Mouse (Mus musculus) gastrocnemius, adult 2 months (tissue): ENCODE data around the gene 1190002N15Rik. TPM values are rescaled to one million over a fixed set of nuclear protein-coding genes. Genes with fewer than 3 reads are reported as not detected.

Source experiments
- DNase-seq: peaks from one replicate; pipeline ENCODE4 v3.0.0; 2022
- H3K27ac ChIP-seq: fragments of 200-600 bp; 2 replicates; pipeline ENCODE4 v1.8.1; 2022; ENCODE audit warnings: mild to moderate bottlenecking
- H3K4me3 ChIP-seq: fragments of 200-600 bp; 2 replicates; pipeline ENCODE4 v1.8.1; 2022; ENCODE audit warnings: mild to moderate bottlenecking, moderate library complexity
- CTCF ChIP-seq: fragments of 200-600 bp; IDR thresholded peaks from 2 replicates; pipeline ENCODE4 v1.8.1; 2022; ENCODE audit warnings: antibody characterized with exemption, mild to moderate bottlenecking, moderate library complexity
- intact Hi-C: fragments of 180-260 bp; cut with DNase I; formaldehyde crosslinking; loops from one replicate; pipeline ENCODE4 v1.15.1; 2025
- total RNA-seq, 2 experiments: library from RNA; stranded (reverse); gene quantifications; 2 replicates each; pipeline ENCODE4 v1.2.3; 2021

1190002N15Rik gene
- total RNA-seq, 2 experiments from 2014 or later: 3.5 to 5.7 TPM

- intact Hi-C loops: no loop called here
These were observed 66.4 kb downstream of the 1190002N15Rik start for GRCm38 (mm10) chr9:94471485-94471884.

More at GRCm38 (mm10) chr9:94471485-94471884, 66.4 kb downstream of the 1190002N15Rik start:
- no peak for DNase-seq
- no peak for TF ChIP-seq CTCF
- Histone ChIP-seq H3K4me3 (no peak overlapping the region), H3K27ac (no peak overlapping the region)

Other genes with a start within 250 kb of the 1190002N15Rik start
- gene Slc9a9, start 131.8 kb upstream of the 1190002N15Rik start, total RNA-seq: 1 to 10 TPM; 2.0 TPM